Mouse (Mus musculus) spleen, adult 2 months (tissue): ENCODE measurements around the gene Dnajc21.

Experiments
- CTCF ChIP-seq: fragments of 200-500 bp; IDR thresholded peaks from 2 replicates; pipeline ENCODE4 v1.5.1; 2011; ENCODE audit warnings: mild to moderate bottlenecking, inconsistent platforms; ENCODE audit not compliant: insufficient read depth, insufficient read length, insufficient replicate concordance; ENCODE audit errors: extremely low read depth
- POLR2A ChIP-seq: fragments of 200-500 bp; IDR thresholded peaks from 2 replicates; pipeline ENCODE4 v1.6.1; 2011; ENCODE audit warnings: low read depth, low read length, inconsistent platforms

GRCm38 (mm10) chr15:10442275-10442674 lies 28.0 kb downstream of the Dnajc21 start:
- TF ChIP-seq CTCF = no peak
- TF ChIP-seq POLR2A = no peak
